Mouse (Mus musculus): ENCODE data around the gene Dgka. TPM values are rescaled to one million over a fixed set of nuclear protein-coding genes. Genes with fewer than 3 reads are reported as not detected.

Dgka gene
- polyA plus RNA-seq (2012; rRNA removed) = 65.5 and 71.0 TPM in 2 replicates

GRCm38 (mm10) chr10:128744680-128745601 is at the start of gene Dgka:
Gene Dgka (minus strand): TSS chr10:128744855.
- no peak for DNase-seq (ENCODE audit: low spot score)

- DNase-seq (ENCODE audit: low spot score) = no peak
Measured at GRCm38 (mm10) chr10:128794391-128794790, 49.7 kb upstream of the Dgka start.

DNA sequence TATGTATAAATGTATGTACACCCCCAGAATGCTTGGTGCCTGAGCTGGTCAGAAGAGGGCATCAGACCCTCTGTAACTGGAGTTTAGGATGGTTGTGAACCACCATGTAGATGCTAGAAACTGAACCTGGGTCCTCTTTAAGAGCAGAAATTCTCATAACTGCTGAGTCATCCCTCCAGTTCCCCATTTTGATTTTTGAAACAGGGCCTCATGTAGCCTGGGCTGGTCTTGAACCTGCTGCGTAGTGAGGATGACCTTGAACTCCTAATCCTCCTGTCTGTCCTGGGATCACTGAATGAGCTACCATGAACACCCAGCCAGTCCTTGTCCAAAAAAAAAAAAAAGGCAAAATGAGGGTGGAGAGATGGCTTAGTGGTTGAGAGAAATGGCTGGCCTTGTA is 48.6 kb upstream of the Dgka start:
- DNase-seq (ENCODE audit: low spot score) = no peak

- DNase-seq (ENCODE audit: low spot score) = no peak
Measured at GRCm38 (mm10) chr10:128792041-128792440, 47.4 kb upstream of the Dgka start.

DNA sequence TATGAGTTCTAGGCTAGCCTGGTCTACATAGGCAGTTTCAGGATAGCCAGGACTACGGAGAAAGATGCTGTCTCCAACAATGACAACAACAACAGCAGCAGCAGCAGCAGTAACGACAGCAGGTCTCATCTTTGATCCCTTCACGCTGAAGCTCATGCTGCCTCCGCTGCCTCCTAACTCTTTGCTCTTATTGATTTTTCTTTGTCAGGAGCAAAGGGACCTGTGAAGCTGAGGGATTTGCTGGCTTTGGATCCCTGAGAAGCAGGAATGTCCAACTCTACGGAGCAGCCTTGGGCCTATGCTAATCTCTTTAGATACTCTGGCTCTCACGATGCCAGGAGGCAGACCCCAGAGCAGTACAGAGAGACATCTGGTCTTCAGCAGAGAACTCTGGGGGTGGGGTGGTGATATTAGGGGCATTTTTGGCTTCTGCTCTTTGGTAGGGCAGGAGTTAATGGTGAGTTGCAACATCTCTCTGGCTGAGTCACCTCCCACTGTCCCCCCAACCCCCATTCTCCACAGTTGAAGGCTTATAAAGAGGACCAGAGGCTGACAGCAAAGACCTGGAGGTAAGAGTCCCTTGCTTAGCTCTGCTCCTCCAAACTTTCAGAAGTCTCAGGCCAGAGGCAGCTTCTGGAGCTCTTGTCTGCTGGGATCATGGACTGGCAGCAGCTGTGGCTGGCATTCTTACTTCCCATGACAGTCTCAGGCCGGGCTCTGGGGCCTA is 45.9 kb upstream of the Dgka start, which contains the start of gene Mmp19:
Gene Mmp19 (plus strand): TSS at position 513 of the 727 bp plus-strand sequence.
- DNase-seq (ENCODE audit: low spot score) = no peak

- DNase-seq (ENCODE audit: low spot score) = no peak
Measured at GRCm38 (mm10) chr10:128780200-128780599, 35.5 kb upstream of the Dgka start.

GRCm38 (mm10) chr10:128779011-128779795 is 34.5 kb upstream of the Dgka start:
- DNase-seq (ENCODE audit: low spot score) = no peak

DNA sequence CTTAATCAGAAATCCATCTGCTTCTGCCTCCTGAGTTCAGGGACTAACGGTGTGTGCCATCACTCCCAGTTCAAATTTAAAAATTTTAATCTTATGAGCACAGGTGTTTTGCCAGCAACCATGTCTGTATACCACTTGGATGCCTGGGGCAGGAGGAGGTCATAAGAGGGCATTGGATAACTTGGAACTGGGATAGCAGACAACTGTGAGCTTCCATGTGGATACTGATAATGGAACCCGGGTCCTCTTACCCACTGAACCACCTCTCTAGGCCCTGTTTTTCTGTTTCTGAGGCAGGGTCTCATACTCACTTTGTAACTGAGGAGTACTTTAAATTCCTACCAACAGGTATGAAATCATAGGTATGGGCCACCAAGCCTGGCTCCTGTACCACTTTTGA is 33.8 kb upstream of the Dgka start:
- DNase-seq (ENCODE audit: low spot score) = no peak

- no peak for DNase-seq (ENCODE audit: low spot score)
Measured at GRCm38 (mm10) chr10:128773685-128774084, 29.0 kb upstream of the Dgka start.

DNA sequence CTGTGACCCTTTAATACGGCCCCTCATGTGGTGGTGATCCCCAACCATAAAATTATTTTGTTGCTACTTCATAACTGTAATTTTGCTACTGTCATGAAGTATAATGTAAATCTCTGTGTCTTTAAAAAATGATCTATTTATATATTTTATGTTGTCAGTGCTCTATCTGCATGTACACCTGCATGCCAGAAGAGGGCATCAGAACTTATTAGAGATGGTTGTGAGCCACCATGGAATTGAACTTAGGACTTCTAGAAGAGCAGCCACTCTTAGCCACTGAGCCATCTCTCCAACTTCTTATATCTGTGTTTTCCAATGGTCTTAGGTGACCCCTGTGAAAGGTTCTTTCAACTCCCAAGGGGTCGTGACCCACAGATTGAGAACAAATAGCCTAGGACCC is 28.2 kb upstream of the Dgka start:
- DNase-seq (ENCODE audit: low spot score) = no peak

GRCm38 (mm10) chr10:128748252-128748864 is 3.7 kb upstream of the Dgka start:
- DNase-seq (ENCODE audit: low spot score) = peak; percentile 66

DNA sequence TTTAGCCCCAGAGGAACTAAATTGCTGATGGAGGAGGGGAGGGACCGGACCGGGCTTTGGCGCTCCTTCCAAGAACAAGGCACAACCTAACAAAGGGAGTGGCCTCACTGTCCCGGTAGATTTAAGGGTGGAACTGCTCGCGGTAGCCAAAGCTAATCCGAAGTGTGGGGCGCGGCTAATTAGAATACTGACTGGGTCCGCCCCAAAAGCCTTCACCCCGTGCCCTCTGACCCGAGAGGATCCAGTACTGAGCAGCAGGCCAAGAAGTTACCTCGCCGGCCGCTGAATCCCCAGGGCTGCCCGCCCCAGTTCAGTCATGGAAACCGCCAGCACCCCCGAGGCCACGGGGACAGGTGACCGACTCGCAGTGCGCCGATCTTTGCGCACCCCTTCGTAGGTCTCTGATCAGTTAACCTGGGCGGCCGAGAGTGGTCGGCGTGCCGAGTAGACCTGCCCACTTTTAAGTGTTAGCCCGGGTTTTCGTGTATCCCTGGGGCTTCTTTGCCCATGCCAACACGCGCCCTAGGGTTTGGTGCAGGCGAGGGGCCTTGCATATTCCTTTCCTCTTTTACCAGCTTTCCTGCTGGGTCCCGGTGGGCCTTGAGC is 3.1 kb upstream of the Dgka start, which contains the start of gene Pym1:
Gene Pym1 (plus strand): TSS at position 244 of the 606 bp plus-strand sequence.
- peak; percentile 69 for DNase-seq (ENCODE audit: low spot score)

DNA sequence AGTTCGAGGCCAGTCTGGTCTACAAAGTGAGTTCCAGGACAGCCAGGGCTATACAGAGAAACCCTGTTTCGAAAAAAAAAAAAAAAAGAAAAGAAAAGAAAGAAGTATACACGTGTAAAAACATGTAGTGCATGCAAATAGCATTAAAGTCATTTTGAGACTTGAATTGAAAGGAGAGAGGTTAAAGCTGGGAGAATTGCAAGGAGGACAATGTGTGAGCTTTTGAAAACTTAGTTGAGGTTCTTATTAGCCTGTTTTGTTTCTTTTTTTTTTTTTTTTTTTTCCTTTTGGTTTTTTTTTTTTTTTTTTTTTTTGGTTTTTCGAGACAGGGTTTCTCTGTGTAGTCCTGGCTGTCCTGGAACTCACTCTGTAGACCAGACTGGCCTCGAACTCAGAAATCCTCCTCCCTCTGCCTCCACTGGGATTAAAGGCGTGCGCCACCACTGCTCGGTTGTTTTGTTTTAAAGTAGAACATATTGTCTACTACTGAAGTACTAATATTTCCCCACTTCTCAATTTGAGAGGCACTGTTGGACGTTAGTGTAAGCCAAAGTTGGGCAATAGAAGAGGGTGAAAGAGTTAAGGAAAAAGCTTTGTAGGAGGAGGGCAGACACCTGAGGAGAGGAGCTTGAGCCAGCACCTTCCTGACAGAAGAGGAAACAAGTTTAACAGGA is 2.5 kb upstream of the Dgka start:
- no peak for DNase-seq (ENCODE audit: low spot score)

DNA sequence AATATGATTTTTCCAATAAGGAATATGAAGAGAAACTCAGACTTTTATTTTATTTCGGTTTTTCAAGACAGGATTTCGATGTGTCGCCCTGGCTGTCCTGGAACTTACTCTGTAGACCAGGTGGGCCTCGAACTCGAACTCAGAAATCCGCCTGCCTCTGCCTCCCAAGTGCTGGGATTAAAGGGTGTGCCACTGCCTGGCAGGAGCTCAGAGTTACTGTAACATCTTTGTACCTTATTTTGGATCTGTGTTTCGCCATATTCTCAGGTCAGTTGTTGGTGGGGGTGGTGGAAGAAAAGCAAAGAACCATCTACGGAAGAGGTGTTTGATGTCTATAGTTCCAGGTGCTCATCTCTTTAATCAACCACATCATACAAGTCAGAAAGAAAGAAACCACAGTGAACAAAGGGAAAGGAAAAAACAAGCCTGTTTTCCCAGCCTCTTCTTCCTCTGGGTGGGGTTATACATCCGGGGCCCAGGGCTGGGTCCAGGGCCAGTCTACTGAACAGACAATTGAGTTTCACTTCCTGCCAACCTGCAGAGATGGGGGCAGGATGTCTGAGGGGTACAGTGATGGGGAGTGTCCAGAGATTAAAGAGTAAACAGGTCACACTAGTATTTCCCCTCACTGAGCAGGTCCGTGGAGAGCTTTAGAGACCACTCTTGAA is 1.4 kb upstream of the Dgka start:
- DNase-seq (ENCODE audit: low spot score) = no peak

- DNase-seq (ENCODE audit: low spot score) = no peak
Measured at GRCm38 (mm10) chr10:128744211-128744610, 444 bp downstream of the Dgka start.

DNA sequence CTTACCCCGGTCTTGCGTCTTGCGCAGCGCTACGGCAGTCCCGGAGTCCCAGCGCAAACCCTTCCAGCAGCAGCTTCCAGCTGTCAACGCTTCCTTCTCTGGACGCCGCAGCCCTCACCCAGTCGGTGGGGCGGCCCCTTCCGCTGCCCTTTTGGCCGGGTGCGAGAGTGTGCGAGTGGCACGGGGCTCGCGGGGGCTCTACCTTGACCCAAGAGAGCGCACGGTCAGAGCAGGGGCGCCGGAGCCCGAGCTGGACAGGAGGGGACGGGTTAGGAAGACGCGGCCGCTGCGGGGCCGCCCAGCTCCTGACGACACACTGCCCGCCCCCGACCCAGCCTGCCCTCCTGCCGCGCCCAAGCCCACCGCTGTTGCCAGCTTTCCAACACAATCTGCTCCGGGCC is 864 bp downstream of the Dgka start:
- peak; percentile 71 for DNase-seq (ENCODE audit: low spot score)

DNA sequence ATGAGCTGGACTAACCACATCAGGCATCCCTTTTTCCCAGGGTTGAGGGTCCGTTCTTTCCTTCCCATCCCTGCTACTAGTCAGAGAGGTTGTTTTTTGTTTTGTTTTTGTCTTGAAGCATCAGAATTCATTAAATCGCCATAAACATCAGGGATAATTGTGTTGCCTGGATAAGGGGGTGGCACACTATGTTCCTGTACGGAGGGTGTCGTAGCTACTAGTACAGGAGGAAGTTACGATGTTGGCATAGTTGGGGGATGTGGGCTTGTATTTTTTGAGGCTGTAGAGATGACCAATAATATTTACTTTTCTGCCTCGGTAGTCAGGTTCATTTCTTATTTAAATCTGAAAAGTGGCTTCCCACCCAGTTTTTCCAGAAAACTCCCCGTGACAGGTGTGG is 1.4 kb downstream of the Dgka start:
- no peak for DNase-seq (ENCODE audit: low spot score)

GRCm38 (mm10) chr10:128742616-128743015 is 2.0 kb downstream of the Dgka start:
- DNase-seq (ENCODE audit: low spot score) = no peak

- no peak for DNase-seq (ENCODE audit: low spot score)
Measured at GRCm38 (mm10) chr10:128740296-128740695, 4.4 kb downstream of the Dgka start.

DNA sequence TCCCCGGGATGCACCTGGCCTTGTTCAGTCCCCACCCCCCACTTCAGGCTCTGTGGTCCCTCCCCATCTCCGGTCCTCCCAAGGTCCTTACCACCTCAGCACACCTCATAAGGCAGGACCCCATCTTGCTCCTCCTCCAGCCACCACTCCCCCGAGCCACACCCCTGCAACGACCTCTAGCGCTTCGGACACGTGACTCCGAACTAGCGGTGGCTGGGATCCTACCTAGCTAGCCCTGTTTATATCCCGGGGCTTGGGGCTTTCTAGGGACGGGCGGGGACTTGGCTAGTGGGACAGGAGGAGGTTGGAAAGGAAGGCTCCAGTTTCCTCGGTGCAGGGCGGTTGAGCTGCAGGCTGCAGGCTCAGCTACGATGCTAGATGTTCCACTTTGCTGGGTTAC is 7.2 kb downstream of the Dgka start:
- no peak for DNase-seq (ENCODE audit: low spot score)
